Mouse (Mus musculus) megakaryocyte, embryonic 14.5 days (primary cell): ENCODE data around the gene Arhgap15. TPM values are rescaled to one million over a fixed set of nuclear protein-coding genes. Genes with fewer than 3 reads are reported as not detected.

Experiments used
- H3K27me3 ChIP-seq: replicated peaks from 2 replicates; pipeline ENCODE3; 2012; ENCODE audit warnings: inconsistent platforms
- H3K36me3 ChIP-seq: replicated peaks from 2 replicates; pipeline ENCODE3; 2012; ENCODE audit warnings: low read length, inconsistent platforms, mixed read lengths
- H3K4me1 ChIP-seq: 2 replicates; pipeline ENCODE4 v1.6.1; 2012; ENCODE audit warnings: inconsistent platforms
- H3K4me3 ChIP-seq: replicated peaks from 2 replicates; pipeline ENCODE3; 2012; ENCODE audit warnings: moderate library complexity, mild to moderate bottlenecking, inconsistent platforms
- H3K9me3 ChIP-seq: 2 replicates; pipeline ENCODE4 v1.6.1; 2012; ENCODE audit warnings: inconsistent platforms
- FLI1 ChIP-seq: IDR thresholded peaks from 2 replicates; pipeline ENCODE4 v1.6.1; 2012; ENCODE audit warnings: low read length, inconsistent platforms, mixed read lengths
- GATA1 ChIP-seq: IDR thresholded peaks from 3 replicates; pipeline ENCODE4 v1.6.1; 2012; ENCODE audit warnings: mixed read lengths, low read length, inconsistent platforms, borderline replicate concordance
- polyA plus RNA-seq: library from polyadenylated mRNA; stranded (reverse); fragments of >175 nt; gene quantifications from 2 replicates; pipeline ENCODE4 v1.2.3, GENCODE M21; 2012; ENCODE audit warnings: low replicate concordance; ENCODE audit not compliant: insufficient read depth

The Arhgap15 gene
- polyA plus RNA-seq, 1 experiment: 0.25 TPM

DNA sequence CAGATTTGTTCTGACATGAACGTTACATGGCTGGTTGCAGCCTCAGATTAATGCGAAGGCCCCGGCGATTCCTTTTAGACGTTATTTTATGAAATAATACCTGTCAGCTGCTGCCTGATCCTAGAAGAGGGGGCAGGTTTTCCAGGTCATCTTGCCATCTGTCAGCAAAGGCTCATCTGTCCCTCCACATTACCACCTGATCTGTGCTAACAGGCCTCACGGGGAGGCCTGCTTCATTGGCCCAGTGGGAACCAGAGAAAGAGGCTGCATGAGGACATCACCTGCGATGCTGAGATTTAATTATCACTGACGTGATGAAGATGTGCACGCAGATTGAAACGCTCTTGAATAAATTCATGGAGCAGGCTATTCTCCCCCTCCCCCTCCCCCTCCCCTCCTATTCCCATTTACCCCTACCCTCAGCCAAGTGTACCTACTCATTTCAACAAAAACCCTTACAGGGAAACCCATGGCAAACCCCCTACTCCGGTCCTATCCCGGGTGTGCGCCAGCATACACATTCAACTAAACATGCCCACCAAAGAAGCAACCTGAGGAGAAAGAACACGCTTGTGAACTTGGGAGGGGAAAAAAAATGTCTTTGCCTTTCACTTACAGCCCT is 268.9 kb downstream of the Arhgap15 start:
- TF ChIP-seq GATA1 (no peak), FLI1 (no peak)
- Histone ChIP-seq H3K36me3 (no peaks in the 10 kb centered on the region), H3K4me1 (no peaks in the 10 kb centered on the region; the same call in 1 of the 2 replicates), H3K9me3 (no peaks in the 10 kb centered on the region), H3K4me3 (no peak overlapping the region), H3K27me3 (no peaks in the 10 kb centered on the region)

DNA sequence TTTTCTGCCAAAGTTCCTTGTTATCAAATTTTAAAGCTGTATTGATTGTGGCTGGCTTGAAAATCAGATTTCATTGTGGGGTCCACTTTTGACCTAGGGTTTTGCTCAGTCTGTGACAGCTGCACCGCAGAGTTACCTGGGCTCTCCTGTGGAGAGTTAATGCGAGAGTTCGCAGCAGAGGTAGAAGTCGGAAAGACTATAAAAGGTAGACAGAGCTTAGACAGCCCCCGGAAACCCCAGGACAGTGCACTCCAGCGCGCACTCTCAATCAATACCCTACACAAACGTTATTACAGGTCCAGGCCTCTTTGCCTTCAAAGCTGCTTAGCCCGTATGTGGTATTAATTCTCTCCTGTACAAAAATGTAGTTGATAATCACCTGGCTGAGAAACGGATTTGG is 269.4 kb downstream of the Arhgap15 start:
- TF ChIP-seq GATA1 (no peak), FLI1 (no peak)
- Histone ChIP-seq H3K4me1 (no peaks in the 10 kb centered on the region; the same call in 1 of the 2 replicates), H3K36me3 (no peaks in the 10 kb centered on the region), H3K27me3 (no peaks in the 10 kb centered on the region), H3K9me3 (no peaks in the 10 kb centered on the region), H3K4me3 (no peak overlapping the region)

DNA sequence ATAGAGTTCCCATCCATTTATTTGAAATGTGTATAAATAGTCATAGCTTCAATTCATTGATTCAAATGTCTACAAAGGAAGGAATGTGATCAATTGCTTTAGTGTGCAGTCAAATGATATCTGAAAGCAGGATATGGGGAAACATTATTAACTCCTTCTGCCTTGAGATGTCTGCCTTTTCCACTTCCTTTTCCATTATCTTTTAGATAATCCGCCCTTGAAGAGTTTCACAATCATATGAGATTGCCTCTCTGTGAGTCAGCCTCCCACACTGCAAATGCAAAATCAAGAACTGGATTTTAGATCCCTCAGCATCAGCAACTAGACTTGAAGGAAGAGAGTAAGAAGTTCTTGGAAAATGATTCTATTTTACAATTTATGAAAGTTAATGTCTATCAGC is 276.1 kb downstream of the Arhgap15 start:
- TF ChIP-seq GATA1: no peak
- TF ChIP-seq FLI1: no peak
- no peak overlapping the region for H3K4me3 ChIP-seq
- H3K9me3 ChIP-seq: no peaks in the 10 kb centered on the region
- no peaks in the 10 kb centered on the region for H3K27me3 ChIP-seq
- no peaks in the 10 kb centered on the region for H3K36me3 ChIP-seq
- no peaks in the 10 kb centered on the region; the same call in 1 of the 2 replicates for H3K4me1 ChIP-seq

- H3K9me3 ChIP-seq: no peaks in the 10 kb centered on the region
- no peaks in the 10 kb centered on the region for H3K27me3 ChIP-seq
- TF ChIP-seq GATA1 (no peak), FLI1 (no peak)
- H3K4me1 ChIP-seq: no peaks in the 10 kb centered on the region
- no peak overlapping the region for H3K4me3 ChIP-seq
- H3K36me3 ChIP-seq: no peaks in the 10 kb centered on the region
These were observed 280.6 kb downstream of the Arhgap15 start for GRCm38 (mm10) chr2:44029035-44029715.

- Histone ChIP-seq H3K4me3 (no peak overlapping the region), H3K9me3 (no peaks in the 10 kb centered on the region), H3K27me3 (no peaks in the 10 kb centered on the region), H3K4me1 (no peaks in the 10 kb centered on the region), H3K36me3 (no peaks in the 10 kb centered on the region)
- TF ChIP-seq FLI1: no peak
- TF ChIP-seq GATA1: no peak
These were observed 281.2 kb downstream of the Arhgap15 start for GRCm38 (mm10) chr2:44029865-44030264.

DNA sequence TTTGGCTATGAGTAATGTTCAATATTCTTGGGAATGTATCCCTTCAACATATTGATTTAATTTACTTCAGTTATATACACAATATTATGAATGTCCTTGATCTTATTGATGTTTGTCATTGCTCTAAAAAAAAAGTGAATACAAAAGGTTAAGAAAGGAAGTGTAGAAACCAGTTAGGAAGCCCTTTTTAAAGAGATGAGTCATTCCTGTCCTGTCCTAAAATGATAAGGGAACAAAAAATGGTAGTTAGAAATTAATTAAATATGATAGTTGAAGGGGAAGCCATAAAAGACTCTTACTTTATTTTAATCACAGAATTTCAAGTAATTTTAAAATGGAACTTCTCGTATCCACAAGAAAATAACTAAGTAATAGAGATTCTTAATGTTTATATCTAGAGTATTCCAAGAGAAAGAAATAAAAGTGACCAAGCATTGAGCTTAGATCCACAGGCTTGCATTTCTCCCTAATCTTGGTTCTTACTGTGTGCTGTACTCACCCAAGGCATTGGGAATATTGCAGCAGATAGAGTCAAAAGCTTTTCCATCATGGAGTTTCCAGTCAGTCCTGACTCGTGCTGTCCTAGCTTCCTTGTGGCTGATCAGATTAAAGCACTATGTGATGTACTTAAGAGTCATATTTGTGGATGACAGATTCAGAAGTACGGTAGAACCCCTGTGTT is 291.0 kb downstream of the Arhgap15 start:
- Histone ChIP-seq H3K9me3 (no peaks in the 10 kb centered on the region), H3K4me1 (peaks cover 21% of the 10 kb centered on the region), H3K36me3 (peaks cover 2% of the 10 kb centered on the region), H3K4me3 (no peak overlapping the region), H3K27me3 (no peaks in the 10 kb centered on the region)
- no peak for TF ChIP-seq GATA1
- no peak for TF ChIP-seq FLI1

GRCm38 (mm10) chr2:44044088-44044487 is 295.5 kb downstream of the Arhgap15 start:
- peaks cover 40% of the 10 kb centered on the region for H3K4me1 ChIP-seq
- H3K36me3 ChIP-seq: peaks cover 2% of the 10 kb centered on the region

DNA sequence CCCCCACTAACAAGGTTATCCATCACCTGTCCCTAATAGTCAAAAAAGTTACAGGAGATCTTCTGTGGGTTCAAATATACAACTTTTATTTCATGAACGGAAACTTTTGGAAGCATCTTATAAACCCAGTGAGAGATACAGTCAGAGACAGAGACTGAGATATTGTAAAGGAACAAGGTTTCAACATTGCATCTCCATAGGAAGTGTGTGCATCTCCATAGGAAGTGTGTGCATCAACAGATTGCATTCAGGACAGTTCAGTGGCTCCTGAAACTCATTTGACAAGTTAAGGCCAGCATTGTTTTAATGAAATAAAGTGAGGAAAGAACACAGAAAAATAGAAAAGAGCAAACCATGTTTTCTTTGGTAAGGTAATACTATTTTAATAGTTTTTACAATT is 296.0 kb downstream of the Arhgap15 start:
- Histone ChIP-seq H3K4me3 (no peak overlapping the region), H3K4me1 (peaks cover 40% of the 10 kb centered on the region), H3K27me3 (no peaks in the 10 kb centered on the region), H3K36me3 (peaks cover 2% of the 10 kb centered on the region), H3K9me3 (no peaks in the 10 kb centered on the region)
- TF ChIP-seq FLI1 (no peak), GATA1 (no peak; the same call in 2 of the 3 replicates)

More at GRCm38 (mm10) chr2:44044088-44044487, 295.5 kb downstream of the Arhgap15 start:
- Histone ChIP-seq H3K4me3 (no peak overlapping the region), H3K27me3 (no peaks in the 10 kb centered on the region), H3K9me3 (no peaks in the 10 kb centered on the region)
- TF ChIP-seq GATA1 (no peak), FLI1 (no peak)

GRCm38 (mm10) chr2:44045231-44045630 is 296.6 kb downstream of the Arhgap15 start:
- Histone ChIP-seq H3K9me3 (no peaks in the 10 kb centered on the region), H3K4me1 (peaks cover 35% of the 10 kb centered on the region), H3K27me3 (no peaks in the 10 kb centered on the region), H3K36me3 (peaks cover 2% of the 10 kb centered on the region), H3K4me3 (no peak overlapping the region)
- TF ChIP-seq GATA1: no peak
- no peak for TF ChIP-seq FLI1

- no peaks in the 10 kb centered on the region for H3K36me3 ChIP-seq
- no peak for TF ChIP-seq FLI1
- no peak for TF ChIP-seq GATA1
- no peak overlapping the region for H3K4me3 ChIP-seq
- peaks cover 5% of the 10 kb centered on the region for H3K4me1 ChIP-seq
- no peaks in the 10 kb centered on the region for H3K9me3 ChIP-seq
- H3K27me3 ChIP-seq: no peaks in the 10 kb centered on the region
These were observed 311.7 kb downstream of the Arhgap15 start for GRCm38 (mm10) chr2:44060306-44060705.
